Mouse (Mus musculus) lung, postnatal 0 days (tissue): Measurements from ENCODE around the gene Ugt1a9.
"Not testable (repeated sequence)": the region's sequence is repeated elsewhere in the genome, so short reads cannot be mapped to it uniquely, and the experiment has no call there.

Experiments used
- CTCF ChIP-seq: IDR thresholded peaks from 2 replicates; pipeline ENCODE4 v1.5.1; 2016; ENCODE audit warnings: antibody characterized with exemption, mild to moderate bottlenecking
- EP300 ChIP-seq: IDR thresholded peaks from 2 replicates; pipeline ENCODE4 v1.6.1; 2016; ENCODE audit warnings: antibody characterized with exemption, mild to moderate bottlenecking, control low read depth

- TF ChIP-seq EP300, CTCF: not testable (repeated sequence)
Measured at GRCm38 (mm10) chr1:88098546-88098945, 27.9 kb downstream of the Ugt1a9 start.
